Mouse (Mus musculus) regulatory T cell (primary cell): Measurements from ENCODE around the gene Arhgef12.
"Not testable (repeated sequence)": the region's sequence is repeated elsewhere in the genome, so short reads cannot be mapped to it uniquely, and the experiment has no call there.

Source experiments
- in situ Hi-C: fragments of 300-600 bp; cut with MboI, MseI; formaldehyde crosslinking; loops from one replicate; pipeline ENCODE4 v1.15.1; 2025; ENCODE audit warnings: high pct_unique_total_duplicates

Gene Arhgef12

DNA sequence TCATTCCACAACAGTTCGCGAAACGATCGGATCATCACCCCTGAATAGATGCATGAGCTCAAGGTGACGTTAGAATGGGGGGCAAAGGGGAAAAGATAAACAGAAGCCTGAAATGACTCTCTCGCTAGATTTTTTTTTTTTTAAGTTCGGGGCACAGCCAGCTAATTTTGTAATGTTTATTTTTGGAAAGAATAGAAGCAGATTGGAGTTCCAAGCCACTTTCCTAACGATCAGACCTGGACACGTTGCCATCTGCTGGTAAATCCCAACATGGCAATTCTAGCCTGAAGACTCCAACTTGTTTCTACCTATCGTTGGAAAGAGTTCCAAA lies at the start of gene Arhgef12:
Gene Arhgef12, minus strand, starts transcription at position 53 of the 331 bp plus-strand sequence.
- in situ Hi-C loops = no loop called here

DNA sequence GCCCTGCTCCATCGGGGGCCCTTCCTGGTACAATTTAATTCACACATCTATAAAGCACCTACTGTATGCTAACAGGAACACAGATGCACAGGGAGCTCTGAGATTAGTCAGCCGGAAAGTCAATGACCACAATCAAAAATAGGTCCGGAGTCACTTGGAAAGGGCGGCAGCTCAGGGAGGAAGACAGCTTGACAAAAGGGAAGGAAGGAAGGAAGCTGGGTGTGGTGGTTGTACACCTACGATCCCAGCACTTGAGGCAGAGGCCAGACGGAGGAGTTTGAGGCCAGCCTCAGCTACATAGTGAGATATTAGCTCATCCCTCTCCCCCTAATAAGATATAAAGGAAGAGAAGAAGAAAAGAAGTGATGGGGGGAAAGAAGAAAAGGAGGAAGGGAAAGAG lies 48.9 kb upstream of the Arhgef12 start:
- in situ Hi-C loops = no loop called here

DNA sequence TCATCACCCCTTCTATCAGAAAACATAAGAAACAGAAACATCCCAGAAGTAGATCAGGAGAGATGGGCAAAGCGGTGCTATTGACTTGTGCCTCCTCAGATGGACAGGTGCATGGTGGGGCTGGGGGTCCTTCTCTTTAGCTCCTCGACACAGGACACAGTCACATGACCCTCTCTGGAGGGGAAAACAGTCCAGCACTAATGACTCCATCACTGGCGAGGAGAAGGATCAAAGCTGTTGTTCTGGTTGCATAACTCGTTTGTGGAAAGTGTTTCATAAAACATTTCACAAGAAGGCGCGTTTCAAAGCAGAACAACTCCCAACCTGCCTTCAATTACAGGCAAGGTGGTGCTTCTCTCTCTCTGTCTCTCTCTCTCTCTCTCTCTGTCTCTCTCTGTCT lies 44.7 kb upstream of the Arhgef12 start:
- in situ Hi-C loops = no loop called here

DNA sequence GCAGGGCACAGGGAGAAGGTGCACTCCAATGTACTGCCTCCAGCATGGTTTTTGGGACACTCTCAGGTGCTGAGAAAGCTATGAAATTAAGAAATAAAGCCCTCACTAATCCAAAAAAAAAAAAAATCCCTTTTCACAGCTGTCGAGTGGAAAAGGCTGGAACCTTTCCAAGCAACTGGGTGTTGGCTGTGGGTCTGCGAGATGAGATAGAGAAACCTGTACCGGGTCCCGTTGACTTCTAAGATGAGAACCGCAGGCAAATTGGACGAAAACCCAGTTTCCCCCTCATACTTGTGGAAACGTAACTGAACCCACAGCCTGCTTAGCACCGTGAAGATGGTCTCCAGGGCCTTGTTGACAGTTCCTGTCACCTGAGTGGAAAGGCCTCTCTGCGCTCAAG lies 43.9 kb upstream of the Arhgef12 start:
- in situ Hi-C loops = no loop called here

DNA sequence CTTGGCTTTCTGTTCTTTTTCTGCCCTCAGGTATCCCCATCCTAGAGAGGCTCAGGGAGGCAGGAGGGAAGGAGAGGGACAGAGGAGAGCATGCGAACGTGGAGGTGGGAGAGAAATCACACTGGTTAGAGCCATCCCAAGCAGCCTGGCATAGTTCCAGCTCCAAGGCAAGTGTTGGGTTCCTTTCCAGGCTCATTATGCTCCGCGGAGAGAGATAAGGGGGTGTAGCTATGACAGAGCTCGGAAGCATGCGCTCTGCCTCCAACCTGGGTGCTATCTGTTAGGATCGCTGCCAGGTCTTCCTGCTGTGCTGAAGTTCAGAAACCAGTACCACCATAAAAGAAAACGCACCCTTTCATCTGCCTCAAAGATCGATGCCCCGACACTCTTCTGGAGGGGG lies 43.0 kb upstream of the Arhgef12 start:
- in situ Hi-C loops = no loop called here

DNA sequence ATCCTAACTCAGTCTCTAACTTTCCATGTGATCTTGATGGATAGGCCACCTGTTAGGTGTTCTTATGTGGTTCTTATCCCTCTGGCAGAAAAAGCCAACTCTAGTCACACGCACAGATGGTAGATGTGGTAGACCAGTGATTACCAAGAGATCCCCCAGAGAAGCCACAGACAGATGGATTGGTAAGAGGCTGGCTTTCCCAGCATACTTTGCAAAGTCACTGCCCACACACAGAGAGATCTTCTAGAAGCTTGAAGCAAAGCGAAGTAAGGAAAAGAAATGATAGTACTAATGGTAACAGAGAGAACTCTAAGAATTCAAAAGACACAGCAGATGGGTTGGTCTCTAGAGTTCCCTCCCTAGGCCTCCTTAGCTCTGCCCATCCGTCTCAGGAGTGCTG lies 42.5 kb upstream of the Arhgef12 start:
- in situ Hi-C loops = no loop called here

DNA sequence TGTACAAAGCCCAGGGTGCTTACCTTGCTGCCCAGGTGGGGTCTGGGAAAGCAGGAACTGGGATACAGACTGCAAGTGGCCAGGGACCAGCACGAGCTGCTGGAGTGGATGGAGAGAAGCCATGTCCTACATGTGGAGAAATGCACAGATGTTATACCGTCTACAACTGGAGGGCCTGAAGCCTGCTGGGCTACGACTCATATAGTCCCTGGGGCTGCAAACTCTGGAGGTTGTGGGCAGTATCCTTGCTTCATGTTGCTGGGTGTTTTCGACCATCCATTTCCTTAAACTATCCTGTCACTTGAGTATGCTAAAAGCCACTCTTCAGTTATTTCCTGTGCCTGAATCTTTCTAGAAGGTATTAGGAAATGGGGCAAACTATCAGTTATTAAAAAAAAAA lies 38.2 kb upstream of the Arhgef12 start:
- in situ Hi-C loops = no loop called here

DNA sequence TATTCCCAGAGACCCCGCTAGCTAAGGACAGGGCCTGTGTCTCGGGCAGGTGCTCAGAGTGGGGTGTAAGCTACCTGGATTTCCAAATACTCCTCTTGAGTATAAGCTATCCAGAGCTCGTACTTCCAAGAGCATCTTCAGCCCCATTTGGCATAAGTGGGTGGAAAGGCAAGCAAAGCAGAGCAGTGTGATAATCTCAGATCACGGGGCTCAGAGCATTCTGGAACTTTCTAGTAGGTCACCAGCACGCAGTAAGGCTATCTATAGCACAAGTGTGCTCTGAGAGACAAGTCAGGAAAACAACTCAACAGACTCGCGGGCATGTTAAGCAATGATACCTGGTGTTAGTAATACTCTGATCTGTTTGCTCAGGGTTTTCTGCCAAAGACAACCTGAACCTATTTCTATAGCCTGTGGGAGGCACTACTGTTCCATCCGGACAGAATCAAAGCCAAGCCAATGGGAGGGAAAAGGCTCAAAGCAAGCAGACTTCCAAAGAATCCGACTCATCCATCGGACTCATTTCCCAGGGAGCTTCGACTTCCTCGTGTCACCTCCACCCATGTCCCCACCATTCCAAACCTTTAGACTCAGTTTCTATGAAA lies 37.3 kb upstream of the Arhgef12 start:
- in situ Hi-C loops = loop anchor here (5.0 kb wide), 1 partner anchor 143 kb away; no protein-coding TSS in a partner anchor

DNA sequence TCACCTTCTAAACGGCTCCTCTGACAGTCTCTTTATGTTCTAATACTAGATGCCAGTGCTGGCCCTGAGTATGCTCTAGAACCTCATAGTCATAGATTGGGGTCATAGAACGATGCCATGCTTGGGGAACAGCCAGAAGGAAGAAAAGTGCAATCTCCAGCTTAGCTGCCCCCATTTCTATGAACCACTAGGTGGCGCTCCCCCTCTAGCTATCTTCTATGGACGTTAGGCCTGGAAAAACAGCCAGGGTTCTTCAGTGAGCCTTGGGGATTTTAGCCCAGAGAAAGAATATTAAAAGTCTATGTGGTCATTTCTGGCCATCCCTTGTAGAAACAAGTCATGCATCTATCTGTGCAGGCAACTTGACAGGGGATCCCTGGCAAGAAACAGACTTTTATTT lies 34.8 kb upstream of the Arhgef12 start:
- in situ Hi-C loops = loop anchor here (5.0 kb wide), 1 partner anchor 145 kb away; no protein-coding TSS in a partner anchor

DNA sequence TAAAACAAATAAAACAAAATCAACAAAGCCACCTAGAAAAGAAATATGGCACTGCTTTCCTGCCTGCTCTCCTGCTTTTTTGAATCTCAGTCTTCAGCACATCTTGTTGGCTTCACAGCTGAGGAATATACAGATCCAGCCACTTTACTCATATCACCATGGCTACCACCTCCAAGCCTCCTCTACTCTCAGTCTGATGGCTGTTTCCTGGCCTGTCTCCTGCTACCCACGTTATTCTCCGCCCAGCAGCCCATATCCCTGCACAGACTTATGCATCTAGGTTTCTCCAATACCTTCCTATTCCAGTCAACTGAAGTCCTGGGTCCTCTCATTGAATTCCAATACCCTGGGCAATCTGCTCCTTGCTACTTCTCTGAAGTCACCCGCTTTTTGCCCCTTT lies 26.5 kb upstream of the Arhgef12 start:
- in situ Hi-C loops = no loop called here

DNA sequence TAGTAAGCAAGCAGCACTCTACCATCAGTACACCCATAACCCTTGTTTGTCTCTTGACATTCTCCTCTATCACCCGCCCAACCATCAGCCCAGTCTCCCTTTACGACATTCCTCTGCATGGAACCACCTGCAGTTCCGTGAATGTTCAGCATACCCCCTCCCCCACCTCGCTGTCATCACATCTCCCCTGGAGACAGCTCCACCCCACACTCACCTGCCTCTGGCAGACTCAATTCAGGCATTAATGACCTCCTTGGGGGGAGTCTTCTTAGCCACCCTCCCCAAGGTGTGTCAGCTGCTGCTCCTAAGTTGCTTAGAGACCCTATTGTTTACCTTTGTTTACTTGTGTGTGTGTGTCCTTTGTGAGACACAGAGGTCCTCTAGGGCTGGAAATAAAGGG lies 25.3 kb upstream of the Arhgef12 start:
- in situ Hi-C loops = no loop called here

DNA sequence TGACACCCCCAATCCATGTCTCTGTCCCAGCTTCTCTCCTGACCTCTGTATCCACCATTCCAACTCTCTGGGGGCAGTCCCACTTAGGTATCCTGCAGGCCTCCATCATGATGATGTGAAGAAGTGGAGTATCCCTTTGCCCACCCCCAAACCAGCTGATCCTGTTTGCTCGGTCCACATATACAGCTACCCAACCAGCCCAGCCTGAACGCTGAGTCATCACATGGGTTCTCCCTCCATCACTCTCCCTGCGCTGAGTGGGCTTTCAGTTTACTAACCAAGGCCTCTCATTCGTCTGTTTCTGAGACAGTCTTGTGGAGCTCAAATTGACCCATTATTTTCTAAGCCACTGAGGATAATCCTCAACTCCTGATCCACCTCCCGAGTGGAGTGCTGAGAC lies 24.9 kb upstream of the Arhgef12 start:
- in situ Hi-C loops = no loop called here

DNA sequence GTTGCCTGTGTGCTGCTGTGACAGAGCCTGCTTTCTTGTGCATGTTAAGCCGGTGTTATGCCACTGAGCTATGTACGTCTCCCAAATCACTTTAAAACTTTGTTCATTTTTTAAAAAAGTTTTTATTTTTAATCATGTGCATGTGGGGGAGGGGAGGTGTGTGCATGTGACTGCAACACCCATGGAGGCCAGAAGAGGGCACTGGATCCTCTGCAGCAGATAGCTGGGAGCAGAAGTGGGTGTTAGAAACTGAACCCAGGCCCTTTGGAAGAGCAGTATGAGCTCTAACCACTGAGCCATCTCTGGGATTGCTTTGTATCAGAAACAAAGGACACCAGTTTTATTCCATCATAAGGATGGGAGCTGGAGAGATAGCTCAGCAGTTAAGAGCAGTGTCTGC lies 23.6 kb upstream of the Arhgef12 start:
- in situ Hi-C loops = no loop called here

DNA sequence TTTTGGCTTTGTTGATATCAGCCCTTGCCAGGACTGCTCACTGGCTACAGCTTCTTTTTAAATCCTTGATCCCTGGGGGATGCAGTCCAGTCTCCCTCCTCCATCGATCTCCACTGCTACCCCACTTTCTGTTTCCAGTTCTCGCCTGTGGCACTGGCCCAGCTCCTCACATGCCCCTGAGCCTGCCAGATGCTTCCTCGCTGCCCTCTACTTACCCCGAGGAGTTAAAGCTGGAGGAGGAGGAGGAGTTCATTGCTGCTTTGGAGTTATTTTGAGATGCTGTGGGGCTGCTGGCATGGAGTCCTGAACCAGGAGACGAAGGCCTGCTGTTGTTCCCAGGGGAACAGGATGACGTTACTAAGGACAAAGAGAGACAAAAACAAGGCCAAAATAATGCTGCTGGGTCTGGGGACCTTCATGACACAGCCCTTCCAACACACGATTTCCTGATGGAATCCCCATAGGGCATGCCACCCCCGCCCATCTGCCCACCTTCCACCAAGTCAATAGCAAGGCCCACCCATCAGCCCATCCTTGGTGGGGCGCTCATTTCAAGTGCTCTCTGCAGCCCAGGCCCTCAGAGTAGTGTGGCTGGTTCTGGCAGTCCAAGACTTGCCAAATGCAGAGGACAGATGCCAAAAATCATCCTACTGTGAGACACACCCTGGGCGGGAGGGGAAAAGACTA lies 20.2 kb upstream of the Arhgef12 start:
- in situ Hi-C loops = no loop called here

DNA sequence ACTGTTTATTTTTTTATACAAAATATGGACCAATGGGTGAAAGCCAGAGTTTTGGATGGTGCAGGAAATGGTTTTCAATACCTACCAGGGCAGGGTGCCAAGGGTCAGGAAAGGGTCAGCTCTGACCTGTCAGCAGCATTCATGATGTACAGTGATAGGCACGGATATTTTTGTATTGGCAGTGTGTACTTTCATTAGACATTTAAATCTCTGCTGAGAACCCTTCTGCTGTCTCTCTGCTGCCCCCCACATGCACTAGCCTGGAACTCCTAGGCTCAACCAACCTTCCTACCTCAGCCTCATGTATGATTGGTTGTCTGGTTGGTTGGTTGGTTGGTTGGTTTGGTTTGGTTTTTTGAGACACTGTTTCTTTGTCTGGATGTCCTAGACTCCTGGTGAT lies 15.3 kb upstream of the Arhgef12 start:
- in situ Hi-C loops = no loop called here

DNA sequence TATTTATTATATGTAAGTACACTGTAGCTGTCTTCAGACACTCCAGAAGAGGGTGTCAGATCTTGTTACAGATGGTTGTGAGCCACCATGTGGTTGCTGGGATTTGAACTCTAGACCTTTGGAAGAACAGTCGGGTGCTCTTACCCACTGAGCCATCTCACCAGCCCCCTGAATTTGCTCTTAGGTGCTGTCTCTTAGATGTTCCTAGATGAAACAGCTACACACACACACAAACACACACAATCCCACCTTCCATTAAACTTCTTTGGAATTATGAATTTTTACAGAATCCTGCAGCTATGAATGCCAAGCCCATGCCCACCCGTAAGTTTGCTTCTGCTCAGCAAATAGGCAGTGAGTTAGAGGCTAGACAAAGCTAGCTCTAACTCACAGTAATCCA lies 14.9 kb upstream of the Arhgef12 start:
- in situ Hi-C loops = not testable (repeated sequence)

DNA sequence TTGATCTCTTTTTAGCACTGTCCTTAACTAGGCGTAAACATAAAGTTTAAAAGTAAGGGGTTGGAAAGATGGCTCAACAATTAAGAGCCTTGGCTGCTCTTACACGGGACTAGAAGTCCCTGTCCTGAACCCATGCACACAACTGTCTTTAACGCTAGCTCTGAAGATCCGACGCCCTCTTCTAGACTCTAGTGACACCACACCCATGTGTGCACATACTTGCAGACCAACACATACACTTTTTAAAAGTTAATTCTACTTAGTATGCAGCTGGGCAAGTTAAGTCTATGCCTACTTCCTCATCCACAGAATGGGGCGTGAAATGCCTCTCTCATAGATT lies 9.9 kb upstream of the Arhgef12 start:
- in situ Hi-C loops = no loop called here

DNA sequence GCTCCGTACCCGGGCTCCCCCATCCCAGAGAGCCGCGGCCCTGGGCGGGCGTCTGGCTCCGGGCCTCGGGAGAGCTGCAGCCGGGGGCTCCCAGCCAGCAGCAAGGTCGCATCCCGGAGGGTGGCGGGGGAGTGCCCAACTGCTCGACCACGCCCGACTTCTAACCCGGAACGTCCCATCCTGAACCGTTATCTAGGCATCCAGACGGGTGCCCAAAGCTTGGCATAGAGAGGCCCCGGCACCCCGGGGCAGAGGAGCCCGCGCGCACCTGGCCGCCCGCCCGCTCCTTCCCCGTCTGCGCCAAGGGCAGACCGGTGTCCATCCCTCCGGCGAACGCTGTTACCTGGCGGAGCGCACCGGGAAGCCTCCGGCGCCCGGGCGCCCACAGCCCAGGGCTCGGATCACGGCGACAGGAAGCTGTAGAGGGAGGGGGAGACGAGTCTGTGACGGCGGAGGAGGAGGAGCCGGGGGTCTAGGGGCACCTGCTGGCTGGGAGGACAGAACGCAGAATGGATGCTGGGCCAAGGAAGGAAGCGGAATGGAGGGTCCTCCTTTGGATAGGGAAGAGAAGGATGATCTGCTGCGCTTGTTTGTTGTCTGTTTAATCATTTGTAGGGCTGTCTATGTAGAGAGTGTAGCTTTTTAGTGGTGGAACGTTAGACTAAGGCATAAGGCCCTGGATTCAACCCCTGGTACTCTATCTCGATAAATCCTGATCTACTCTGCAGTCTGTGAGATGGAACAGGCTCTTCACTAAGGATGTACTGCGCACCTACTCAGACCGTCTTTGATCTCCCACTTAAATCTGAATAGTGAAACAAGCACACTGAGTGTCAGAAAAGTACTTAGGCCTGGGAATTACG lies 9.3 kb upstream of the Arhgef12 start, which contains the start of gene Tmem136:
Gene Tmem136, minus strand, starts transcription at position 437 of the 863 bp plus-strand sequence.
- in situ Hi-C loops = no loop called here

DNA sequence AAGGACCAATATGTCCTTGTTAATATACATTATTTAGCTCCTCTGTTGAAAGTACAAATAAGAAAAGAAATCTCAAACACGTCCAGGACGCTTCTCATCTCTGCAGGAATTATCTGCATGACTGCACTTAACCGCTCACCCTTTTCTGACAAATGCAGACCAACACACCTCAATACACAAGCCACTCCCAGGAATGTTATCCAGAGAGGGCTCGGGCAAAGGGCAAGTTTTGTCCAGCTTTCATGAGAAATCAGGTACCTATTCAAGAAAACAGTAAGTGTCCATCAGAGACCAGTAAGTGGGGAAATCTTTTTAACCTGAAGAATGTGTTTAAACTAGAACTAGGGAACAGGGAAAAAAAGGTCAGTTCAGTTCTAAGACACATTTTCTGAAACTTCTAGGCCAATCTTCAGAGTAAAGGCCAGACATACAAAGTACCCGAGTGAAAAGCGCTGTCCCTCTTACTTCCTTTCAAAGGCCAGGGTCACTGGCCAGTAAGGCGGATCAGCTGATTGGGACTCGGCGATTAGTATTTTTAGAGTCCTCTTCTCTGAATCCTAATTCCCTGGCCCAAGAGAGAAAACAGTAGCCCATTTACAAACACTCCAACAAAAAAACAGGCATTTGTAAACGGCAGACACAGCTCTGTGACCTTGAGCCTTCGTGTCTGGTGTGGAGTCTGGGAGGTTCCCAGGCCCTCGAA lies 8.5 kb upstream of the Arhgef12 start:
- in situ Hi-C loops = no loop called here

DNA sequence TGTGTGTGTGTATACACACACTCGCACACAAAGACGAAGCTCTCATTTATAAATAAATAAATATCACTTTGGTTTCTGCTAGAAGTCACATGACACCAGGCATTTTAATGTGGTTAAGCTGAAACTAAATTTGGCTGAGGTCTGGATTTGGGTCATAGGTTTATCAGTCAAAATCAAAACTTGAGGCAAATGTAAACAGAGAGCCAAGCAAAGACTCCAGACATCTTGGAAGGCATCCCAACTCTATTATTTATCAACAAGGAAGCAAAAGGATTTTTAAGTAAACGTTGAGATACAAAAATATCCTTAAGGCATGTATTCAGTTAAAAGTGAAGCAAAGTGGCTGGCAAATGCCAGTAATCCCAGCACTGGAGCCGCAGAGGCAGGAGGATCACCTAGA lies 7.8 kb upstream of the Arhgef12 start:
- in situ Hi-C loops = no loop called here

DNA sequence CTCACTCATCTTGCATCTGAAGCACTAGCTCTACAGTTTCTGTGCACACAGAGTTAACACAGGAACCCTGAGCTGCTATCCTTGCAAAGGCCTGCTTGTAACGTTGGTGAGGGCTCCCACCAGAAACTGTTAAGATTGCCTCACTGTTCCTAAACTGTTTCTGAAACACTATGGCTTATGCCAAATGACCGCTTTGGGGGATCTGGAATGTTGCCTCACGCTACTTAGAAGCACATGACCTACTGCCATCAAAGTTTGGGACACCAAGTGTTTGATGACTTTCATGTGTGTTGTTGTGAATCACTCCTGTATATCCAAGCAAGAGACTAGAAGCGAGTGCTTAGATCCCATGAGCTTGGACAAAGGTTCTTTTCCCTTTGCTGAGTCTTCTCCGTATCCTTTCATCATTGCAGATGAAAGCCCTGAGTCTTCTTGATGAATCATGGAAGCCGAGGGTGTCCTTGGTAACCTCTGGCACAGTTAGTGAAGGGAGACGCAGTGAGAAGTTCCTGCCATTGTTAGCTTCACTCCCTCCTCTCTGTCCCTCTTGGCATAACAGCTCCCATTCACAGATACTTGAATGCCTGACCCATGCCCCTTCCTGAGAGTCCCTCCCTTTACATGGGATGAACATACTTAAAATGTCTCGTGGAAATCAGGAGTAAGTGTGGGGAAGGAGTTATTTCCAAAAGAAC lies 3.4 kb upstream of the Arhgef12 start:
- in situ Hi-C loops = no loop called here

DNA sequence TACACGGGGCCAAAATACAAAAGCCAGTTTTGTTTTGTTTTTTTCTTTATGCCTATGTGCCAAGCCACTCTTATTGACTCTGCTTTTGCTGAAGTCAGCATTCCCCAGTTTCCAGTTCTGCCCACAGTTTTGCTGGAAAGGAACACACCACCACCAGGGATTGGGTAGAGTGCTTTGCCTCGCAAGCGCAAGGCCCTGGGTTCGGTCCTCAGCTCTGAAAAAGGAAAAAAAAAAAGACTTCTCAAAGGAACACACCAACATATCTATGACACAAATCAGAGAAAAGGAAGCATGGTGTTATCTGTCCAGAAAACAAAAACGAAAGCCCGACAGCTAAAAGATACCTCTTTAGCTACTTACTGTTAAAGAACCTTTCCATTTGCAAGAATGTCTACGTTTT lies 2.1 kb upstream of the Arhgef12 start:
- in situ Hi-C loops = no loop called here
